Mouse (Mus musculus) ES-E14 (cell line): Measurements from ENCODE around the gene Macrod2.

Experiments
- HCFC1 ChIP-seq: IDR thresholded peaks from 2 replicates; pipeline ENCODE4 v1.6.1; 2012; ENCODE audit warnings: low read length, inconsistent platforms, borderline replicate concordance; ENCODE audit not compliant: insufficient read depth
- MAFK ChIP-seq: IDR thresholded peaks from 2 replicates; pipeline ENCODE4 v1.6.1; 2014; ENCODE audit warnings: mild to moderate bottlenecking, low read depth, low read length, inconsistent platforms; ENCODE audit not compliant: insufficient read depth
- ZC3H11A ChIP-seq: IDR thresholded peaks from 2 replicates; pipeline ENCODE4 v1.6.1; 2012; ENCODE audit warnings: low read depth, mild to moderate bottlenecking, inconsistent platforms, low read length, borderline replicate concordance
- ZNF384 ChIP-seq: IDR thresholded peaks from 2 replicates; pipeline ENCODE4 v1.6.1; 2012; ENCODE audit warnings: low read depth, low read length, inconsistent platforms

- TF ChIP-seq HCFC1 (no peak), MAFK (no peak), ZNF384 (no peak), ZC3H11A (no peak)
Observed at GRCm38 (mm10) chr2:141013443-141014165, 618.5 kb downstream of the Macrod2 start.
